Mouse (Mus musculus) layer of hippocampus, adult 2 months (tissue): ENCODE measurements around the gene Slc36a4. TPM values are rescaled to one million over a fixed set of nuclear protein-coding genes. Genes with fewer than 3 reads are reported as not detected.

Experiments
- DNase-seq, 2 experiments: peaks; one replicate each; pipeline ENCODE4 v3.0.0; 2022; ENCODE audit warnings: low spot score in 2 of 2
- H3K27ac ChIP-seq: fragments of 200-600 bp; 2 replicates; pipeline ENCODE4 v1.8.1; 2022
- H3K4me3 ChIP-seq: fragments of 200-600 bp; 2 replicates; pipeline ENCODE4 v1.8.1; 2022; ENCODE audit warnings: mild to moderate bottlenecking
- CTCF ChIP-seq: fragments of 200-600 bp; conservative IDR thresholded peaks from 2 replicates; pipeline ENCODE4 v1.8.1; 2022; ENCODE audit warnings: antibody characterized with exemption, mild to moderate bottlenecking, moderate library complexity
- total RNA-seq, 2 experiments: library from RNA; stranded (reverse); gene quantifications; 2 replicates each; pipeline ENCODE4 v1.2.3; 2021

The Slc36a4 gene
- total RNA-seq, 2 experiments from 2014 or later: 44.6 TPM

DNA sequence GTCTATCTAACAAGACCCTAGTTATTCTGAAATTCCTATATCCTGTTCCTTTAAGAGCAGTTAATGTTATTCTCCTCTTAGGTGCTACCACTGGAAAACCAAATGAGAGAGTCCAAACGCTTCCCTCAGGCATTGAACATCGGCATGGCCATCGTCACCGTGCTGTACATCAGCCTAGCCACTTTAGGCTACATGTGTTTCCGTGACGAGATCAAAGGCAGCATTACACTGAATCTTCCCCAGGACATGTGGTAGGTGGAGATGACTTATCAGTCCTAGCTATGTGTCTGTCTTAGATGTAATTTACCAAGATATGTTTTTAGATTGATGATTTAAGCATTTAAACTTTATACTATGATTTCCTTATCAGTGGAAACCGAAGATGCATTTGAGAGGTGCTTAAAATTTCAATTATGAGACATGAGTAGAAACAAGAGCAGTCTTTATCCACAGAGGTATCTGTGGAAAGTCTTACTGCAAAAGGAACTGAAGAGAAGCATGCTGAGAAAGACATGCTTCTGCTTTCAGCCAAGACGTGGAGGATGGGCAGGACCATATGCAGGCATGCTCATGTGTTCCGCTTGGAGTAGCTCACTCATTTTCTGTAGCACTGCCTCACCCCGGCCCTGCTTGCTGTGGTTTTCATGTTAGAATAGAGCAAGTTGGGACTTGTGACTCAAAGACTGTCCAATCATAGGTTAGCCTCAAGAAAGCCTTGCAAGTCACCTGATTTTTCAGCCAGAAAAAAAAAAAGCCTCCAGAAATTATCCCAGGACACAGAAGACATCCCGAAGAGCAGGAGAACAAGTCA, 24.7 kb downstream of the Slc36a4 start:
- TF ChIP-seq CTCF: no peak
- Histone ChIP-seq H3K4me3 (no peak overlapping the region), H3K27ac (no peak overlapping the region)
- peak in 1 of 2 experiments; percentile 28 for DNase-seq

DNA sequence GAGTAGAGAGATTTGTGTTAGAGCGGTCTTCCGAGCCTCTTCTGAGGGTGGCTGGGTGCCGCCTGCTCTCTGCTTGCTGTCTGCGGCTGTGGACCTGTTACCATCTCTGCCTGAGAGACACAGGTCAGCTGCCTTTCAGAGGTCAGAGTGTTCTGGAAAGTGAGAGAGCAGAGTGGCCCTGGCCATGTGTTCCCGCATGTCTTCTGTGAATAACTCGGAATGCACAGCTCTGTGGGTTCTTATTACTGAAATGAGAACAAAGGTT, 25.3 kb downstream of the Slc36a4 start:
- Histone ChIP-seq H3K27ac (no peak overlapping the region), H3K4me3 (no peak overlapping the region)
- no peak for DNase-seq
- TF ChIP-seq CTCF: no peak

DNA sequence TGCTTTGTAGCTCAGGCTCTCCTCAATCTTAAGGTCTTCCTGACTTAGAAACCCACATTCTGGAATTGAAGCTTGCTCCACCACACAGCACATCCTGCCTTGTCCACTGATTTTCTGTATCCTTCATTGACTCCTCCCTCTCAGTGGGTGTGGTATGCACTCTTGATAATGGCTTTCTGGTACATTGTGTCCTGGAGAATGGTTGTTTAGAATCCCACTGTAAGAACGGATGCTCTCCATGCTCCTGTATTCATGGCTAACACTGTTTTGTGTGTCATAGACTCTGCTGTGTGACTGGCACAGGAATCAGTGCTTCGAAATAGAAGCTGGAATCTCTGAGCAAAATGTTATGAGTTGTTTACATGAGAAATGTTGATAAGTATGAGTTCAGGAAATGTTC, 28.0 kb downstream of the Slc36a4 start:
- TF ChIP-seq CTCF: no peak
- H3K27ac ChIP-seq: no peak overlapping the region
- no peak for DNase-seq

DNA sequence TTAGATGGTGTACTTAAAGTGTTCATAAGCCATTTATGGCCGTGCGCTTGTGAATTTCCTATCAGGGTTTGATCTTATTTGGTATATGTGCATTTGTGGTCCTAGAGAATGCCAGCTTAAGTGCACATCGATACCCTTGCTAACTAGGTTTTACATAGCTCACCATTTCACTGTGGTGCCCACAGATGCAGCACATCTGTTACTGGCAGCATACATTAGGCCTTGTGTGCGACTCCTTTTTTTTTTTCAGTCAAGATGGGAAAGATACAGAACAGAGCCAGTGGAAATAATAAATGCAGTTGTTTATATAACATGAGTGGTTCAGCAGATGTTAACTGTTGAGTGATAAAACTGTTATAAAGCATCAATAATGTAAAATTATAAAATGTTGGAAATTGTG, 31.9 kb downstream of the Slc36a4 start:
- no peak for DNase-seq
- TF ChIP-seq CTCF: no peak
- no peak overlapping the region for H3K27ac ChIP-seq
- H3K4me3 ChIP-seq: no peak overlapping the region

More for the DNA sequence above, 28.0 kb downstream of the Slc36a4 start:
- no peak overlapping the region for H3K4me3 ChIP-seq

DNA sequence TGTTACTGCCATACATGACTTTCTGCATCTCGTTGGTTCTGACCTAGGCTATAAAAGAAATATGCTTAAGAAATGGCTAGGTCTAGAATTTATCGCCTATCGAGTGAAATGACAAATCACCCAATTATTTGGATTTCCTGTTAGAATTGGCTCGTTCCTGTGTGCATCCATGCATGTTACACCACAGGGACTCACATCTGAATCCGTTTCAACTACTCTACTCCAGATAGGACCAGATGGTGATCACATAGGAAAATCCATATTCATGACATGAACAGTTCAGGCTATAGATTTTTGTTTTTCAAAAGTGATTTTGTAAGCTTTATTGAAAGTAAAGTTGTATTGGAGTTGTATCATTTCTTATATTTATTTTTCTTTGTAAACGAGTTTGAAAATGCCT, 32.4 kb downstream of the Slc36a4 start:
- no peak overlapping the region for H3K4me3 ChIP-seq
- TF ChIP-seq CTCF: no peak
- no peak for DNase-seq
- no peak overlapping the region for H3K27ac ChIP-seq

DNA sequence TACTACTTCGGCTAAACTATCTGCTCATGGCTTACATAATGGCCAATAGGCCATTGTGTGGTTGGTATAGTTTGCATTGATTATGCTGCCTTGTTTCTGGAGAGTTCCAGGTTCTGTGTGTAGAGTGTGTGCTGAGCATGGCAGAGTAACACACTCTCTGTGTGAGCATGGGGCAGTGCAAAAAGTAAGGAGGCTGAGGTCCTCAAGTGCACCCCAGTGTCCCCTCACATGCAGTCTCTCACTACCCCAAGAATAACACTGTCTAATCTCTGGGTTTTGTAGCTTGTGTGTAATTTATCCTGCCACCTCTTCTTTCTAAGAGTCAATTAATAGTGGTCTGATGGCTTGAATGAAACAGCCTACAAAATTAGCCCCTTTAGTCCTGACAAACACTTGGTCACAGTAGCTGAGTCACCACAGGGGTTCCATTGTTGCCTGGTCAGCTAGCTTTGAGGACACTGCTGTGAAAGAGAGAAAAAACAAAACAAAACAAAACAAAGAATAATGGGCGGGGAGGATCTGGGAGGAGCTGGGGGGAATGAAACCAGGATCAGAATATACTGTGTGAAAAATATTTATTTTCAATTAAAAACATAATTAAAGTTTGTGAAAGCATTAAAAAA, 36.6 kb downstream of the Slc36a4 start:
- Histone ChIP-seq H3K27ac (no peak overlapping the region), H3K4me3 (no peak overlapping the region)
- TF ChIP-seq CTCF: no peak
- DNase-seq: no peak

DNA sequence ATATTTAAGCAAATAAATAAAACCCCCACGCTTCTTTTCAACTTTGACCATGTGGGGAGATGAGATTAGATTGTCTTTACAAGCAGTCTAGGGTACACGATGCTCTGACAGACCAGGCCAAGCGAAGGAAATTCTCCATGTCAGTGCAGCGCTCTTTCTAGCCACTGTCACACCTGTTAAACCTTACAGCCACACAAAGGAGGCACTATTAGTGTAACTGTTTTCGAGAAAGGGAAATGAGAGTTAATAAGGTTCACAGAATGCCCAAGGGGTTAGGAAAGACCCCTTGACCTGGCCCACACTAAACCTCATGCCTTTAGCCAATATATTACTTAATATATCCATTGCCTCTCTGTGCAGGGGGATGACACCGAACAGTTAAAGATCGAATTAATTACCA, 37.1 kb downstream of the Slc36a4 start:
- Histone ChIP-seq H3K27ac (no peak overlapping the region), H3K4me3 (no peak overlapping the region)
- no peak for TF ChIP-seq CTCF
- DNase-seq: no peak

DNA sequence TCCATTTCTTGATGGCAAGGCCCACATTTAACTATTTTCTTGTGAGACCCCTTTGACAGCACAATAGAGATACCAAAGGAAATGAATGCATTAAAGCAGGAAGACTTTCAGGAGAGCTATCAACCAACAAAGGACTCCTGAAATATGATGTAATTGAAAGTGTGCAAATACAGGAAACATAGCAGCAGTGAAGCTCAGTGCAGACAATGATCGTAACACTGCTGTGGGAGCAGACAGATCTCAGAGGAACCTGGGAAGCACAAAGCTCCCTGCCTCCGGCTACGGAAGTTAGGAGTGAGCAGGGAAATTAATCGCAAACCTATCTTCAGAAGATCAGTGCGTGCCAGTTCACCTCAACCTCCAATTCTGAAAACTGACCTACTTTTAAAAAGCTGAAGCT, 38.8 kb downstream of the Slc36a4 start:
- no peak overlapping the region for H3K27ac ChIP-seq
- H3K4me3 ChIP-seq: no peak overlapping the region
- no peak for TF ChIP-seq CTCF
- DNase-seq: no peak

DNA sequence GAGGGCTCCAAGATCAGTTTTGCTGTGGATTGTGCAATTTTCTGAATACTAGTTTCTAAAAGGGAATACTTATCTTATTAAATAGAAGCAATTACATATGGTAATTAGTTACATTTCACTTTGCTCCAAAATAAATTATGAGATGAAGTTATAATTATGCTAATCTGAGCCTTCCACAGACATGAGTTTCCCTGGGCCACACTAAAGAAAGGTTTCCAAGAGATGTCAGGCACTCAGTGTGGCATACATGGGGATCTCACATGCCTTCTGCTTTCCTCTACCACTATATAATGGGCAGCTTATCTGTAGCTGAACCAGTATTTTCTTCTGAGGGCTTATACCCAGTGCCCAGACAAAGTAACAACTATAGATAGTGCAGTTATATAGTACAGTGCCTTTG, 49.8 kb downstream of the Slc36a4 start:
- H3K4me3 ChIP-seq: no peak overlapping the region
- no peak for TF ChIP-seq CTCF
- DNase-seq: no peak
- H3K27ac ChIP-seq: no peak overlapping the region

DNA sequence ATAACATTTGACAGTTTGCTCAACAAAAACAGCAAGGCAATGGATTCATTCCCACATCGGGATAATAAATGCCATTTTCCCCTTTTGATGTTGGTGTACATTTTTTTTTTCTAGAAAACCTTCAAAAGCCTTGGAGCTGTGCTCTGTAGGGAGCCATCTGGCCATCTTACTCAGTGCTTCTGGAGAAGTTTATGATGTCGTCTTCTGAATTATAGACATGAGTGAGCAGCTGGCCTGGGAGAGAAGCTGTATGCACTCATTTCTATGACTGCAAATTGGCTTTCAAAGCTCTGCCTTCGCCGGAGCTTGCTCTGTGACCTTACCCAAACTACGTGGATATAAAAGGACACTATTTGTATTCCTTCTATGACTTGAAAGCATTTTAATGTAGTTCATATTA, 56.8 kb downstream of the Slc36a4 start:
- no peak overlapping the region for H3K27ac ChIP-seq
- H3K4me3 ChIP-seq: no peak overlapping the region
- DNase-seq: peak in 1 of 2 experiments; percentile 8
- no peak for TF ChIP-seq CTCF

DNA sequence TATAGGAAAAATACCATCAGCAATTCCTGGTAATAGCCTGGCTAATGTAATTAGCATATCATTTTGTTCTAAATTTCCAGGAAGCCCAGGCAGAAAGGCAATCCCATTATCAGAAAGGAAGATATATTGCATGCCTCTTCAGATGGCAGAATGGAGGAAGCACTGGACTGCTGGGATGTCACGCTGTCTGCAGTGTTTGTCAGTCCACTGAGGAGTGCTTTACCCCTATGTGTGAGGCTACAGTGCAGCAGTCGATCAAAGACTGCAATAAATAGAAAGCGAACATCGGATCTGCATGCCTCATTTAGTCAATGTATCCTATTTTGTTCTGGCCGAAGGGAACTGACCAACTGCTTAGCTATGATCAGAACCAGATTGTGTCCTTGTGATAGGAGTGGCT, 57.3 kb downstream of the Slc36a4 start:
- Histone ChIP-seq H3K27ac (no peak overlapping the region), H3K4me3 (no peak overlapping the region)
- no peak for DNase-seq
- TF ChIP-seq CTCF: no peak

DNA sequence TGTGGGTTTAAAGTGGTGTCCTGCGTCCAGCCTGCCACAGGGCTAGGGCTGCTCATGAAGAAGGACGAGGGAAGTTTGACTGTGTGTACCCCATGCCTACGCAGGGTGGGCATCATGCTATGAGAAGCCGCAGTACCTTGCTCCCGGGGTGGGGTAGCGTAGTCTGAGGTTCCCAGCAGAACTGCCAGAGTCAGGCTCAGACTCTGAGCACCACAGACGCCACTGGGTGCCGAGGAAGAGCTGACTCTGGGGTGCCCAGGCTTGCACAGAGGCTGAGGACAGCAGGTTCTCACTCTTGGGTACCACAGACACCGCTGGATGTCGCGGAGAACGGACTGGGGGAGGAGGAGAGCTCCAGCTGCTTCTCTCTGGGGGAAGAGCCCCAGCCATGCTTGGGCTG, 63.2 kb downstream of the Slc36a4 start:
- Histone ChIP-seq H3K27ac (no peak overlapping the region), H3K4me3 (no peak overlapping the region)
- DNase-seq: no peak
- no peak for TF ChIP-seq CTCF

DNA sequence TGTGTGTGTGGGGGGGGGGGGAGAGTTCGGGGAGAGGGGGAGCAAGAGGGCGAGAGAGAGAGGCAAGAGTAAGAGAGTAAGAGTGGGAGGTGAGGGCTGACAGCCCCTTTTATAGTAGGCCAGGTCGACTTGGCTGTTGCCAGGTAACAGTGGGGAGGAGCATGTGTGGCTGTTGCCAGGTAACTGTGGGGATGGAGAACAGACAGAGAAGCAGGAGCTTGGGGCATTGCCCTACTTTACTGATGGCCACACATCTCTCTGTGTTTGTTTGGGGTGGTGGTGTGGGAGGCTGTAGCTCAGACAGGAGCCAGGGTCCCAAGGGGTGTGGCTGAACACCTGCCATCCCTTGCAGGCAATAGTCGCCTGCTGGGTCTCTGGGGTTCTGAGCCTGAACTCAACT, 63.9 kb downstream of the Slc36a4 start:
- TF ChIP-seq CTCF: no peak
- no peak for DNase-seq
- H3K4me3 ChIP-seq: no peak overlapping the region
- no peak overlapping the region for H3K27ac ChIP-seq

DNA sequence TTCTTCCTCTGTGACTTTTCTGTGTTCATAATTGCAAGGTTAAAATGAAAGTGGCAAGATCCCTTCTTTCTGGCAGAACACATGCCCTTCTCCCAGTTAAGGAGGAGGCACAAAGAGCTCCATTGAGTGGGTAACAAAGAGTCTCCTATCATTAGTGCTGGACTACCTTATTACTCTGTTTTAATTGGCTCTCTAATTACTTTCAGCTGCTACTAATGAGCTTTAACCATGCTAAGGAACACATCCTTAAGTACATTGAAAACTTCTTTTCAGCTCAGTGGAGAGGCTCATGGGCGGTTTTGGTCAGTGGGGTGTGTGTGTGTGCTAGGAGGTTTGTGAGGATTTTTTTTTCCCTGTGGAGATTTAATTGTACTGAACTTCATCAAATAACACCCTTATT, 65.4 kb downstream of the Slc36a4 start:
- no peak for TF ChIP-seq CTCF
- Histone ChIP-seq H3K27ac (peak overlapping the region; percentile 62; the same call in 1 of the 2 replicates), H3K4me3 (no peak overlapping the region)
- DNase-seq: peak in 1 of 2 experiments; percentile 12
